Mouse (Mus musculus): ENCODE measurements around the gene Wasl. TPM values are rescaled to one million over a fixed set of nuclear protein-coding genes. Genes with fewer than 3 reads are reported as not detected.

The Wasl gene
- 59.8 and 60.2 TPM in 2 replicates for polyA plus RNA-seq (2014; fragmentation: Nextera tagmentation; extraction: Ambion mirVana)

DNA sequence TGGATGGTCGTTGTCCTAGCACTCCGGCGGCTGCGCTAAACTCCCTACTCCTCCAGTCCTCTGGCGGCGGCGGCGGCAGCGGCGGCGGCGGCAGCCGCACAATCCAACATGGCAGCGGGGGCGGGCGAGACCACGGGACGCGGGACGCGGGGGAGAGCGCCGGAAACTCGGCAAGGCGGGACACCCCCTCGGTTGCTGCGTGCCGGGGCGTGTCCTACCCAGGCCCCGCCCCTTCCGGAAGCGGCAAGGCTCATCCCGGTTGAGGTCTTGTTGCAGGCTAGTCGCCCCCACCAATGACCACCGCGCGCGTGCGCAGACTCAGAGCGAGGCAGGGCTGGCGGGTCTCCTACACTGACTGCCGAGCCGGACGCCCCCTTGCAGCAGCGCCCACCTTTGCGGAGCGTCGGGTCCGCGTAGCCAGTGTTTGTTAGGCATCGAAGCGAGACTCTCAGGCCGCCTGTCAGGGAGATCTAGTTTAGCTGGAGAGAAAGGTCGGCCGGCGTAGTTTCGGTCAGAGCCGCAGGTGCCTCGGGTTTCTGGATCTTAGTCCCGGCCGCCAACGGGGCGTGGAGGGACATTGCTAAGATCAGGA is at the start of gene Wasl:
TSS of gene Wasl (minus strand) at position 143 of the 592 bp plus-strand sequence.
- Histone ChIP-seq H3K9me3 (ENCODE audit: control insufficient read depth, low read depth, low read length) (no peaks in the 10 kb centered on the region), H3K4me2 (replicated peaks; ENCODE audit: low read depth, low read length) (peak within 1 kb of the TSS; percentile 86), H3K4me3 (ENCODE audit: low read depth, low read length) (peak within 1 kb of the TSS; percentile 93), H3K27ac (ENCODE audit: low read length) (peak within 1 kb of the TSS; percentile 96), H3K4me1 (ENCODE audit: control insufficient read depth, insufficient read depth, low read length) (peaks cover 8% of the 10 kb centered on the region; the same call in 1 of the 2 replicates), H3K27me3 (ENCODE audit: control insufficient read depth, insufficient read depth, low read length) (no peaks in the 10 kb centered on the region), H3K9ac (replicated peaks; ENCODE audit: low read depth, low read length) (peak within 1 kb of the TSS; percentile 92), H3K36me3 (ENCODE audit: control insufficient read depth, insufficient read depth, low read length) (no peaks in the 10 kb centered on the region)
- WGBS, result under 1% methylated on average over 61 of the region's 63 CpGs
- peak; percentile 96 for ATAC-seq (ENCODE audit: insufficient number of reproducible peaks, insufficient read depth, low FRiP score, low read depth)

DNA sequence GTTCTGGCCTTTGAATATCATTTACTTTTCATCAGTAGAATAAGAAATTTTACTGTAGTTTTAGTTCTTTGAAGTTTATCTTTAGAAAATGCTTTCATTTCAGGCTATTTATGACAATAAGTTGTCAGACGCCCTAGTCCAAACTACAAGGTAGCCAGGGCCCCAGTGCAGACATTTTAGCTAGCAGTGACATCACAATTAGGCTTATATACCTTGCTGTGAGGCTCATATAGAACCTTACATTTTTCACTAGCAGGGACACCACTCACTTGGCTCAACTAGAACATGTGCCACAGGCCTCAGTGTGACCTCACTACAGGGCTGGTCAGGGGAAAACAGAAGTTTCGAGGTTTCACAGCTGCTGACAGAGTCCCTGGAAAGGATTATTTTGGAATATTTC is 42.7 kb upstream of the Wasl start:
- Histone ChIP-seq H3K9me3 (ENCODE audit: control insufficient read depth, low read depth, low read length) (no peaks in the 10 kb centered on the region), H3K36me3 (ENCODE audit: control insufficient read depth, insufficient read depth, low read length) (no peaks in the 10 kb centered on the region), H3K27ac (ENCODE audit: low read length) (no peak overlapping the region), H3K4me2 (replicated peaks; ENCODE audit: low read depth, low read length) (no peak overlapping the region), H3K27me3 (ENCODE audit: control insufficient read depth, insufficient read depth, low read length) (no peaks in the 10 kb centered on the region), H3K9ac (replicated peaks; ENCODE audit: low read depth, low read length) (no peak overlapping the region), H3K4me1 (ENCODE audit: control insufficient read depth, insufficient read depth, low read length) (no peaks in the 10 kb centered on the region), H3K4me3 (ENCODE audit: low read depth, low read length) (no peak overlapping the region)
- 72% methylated on average over 2 of the region's 2 CpGs for WGBS
- no peak for ATAC-seq (ENCODE audit: insufficient number of reproducible peaks, insufficient read depth, low FRiP score, low read depth)

DNA sequence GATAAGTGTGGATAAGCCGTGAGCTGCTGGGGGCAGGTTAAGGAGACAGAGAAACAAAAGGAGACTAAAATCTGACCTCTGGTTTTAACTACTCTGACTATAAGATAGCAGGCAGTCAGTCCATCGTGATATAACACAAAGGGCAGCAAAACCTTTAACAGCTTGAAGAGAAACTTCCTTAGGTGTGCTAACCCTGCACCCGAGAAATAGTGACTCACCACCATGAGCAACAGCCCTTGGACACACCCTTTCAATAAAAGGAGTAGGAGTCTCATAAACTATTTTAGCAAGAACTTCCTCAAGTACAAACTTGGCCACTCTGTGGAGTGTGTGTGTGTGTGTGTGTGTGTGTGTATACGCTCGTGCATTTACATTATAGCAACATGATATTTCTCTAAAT is 42.3 kb upstream of the Wasl start:
- Histone ChIP-seq H3K9me3 (ENCODE audit: control insufficient read depth, low read depth, low read length) (no peaks in the 10 kb centered on the region), H3K36me3 (ENCODE audit: control insufficient read depth, insufficient read depth, low read length) (no peaks in the 10 kb centered on the region), H3K4me3 (ENCODE audit: low read depth, low read length) (no peak overlapping the region), H3K4me2 (replicated peaks; ENCODE audit: low read depth, low read length) (no peak overlapping the region), H3K27me3 (ENCODE audit: control insufficient read depth, insufficient read depth, low read length) (no peaks in the 10 kb centered on the region), H3K27ac (ENCODE audit: low read length) (no peak overlapping the region), H3K4me1 (ENCODE audit: control insufficient read depth, insufficient read depth, low read length) (no peaks in the 10 kb centered on the region), H3K9ac (replicated peaks; ENCODE audit: low read depth, low read length) (no peak overlapping the region)
- no peak for ATAC-seq (ENCODE audit: insufficient number of reproducible peaks, insufficient read depth, low FRiP score, low read depth)
- WGBS, result 76% methylated on average over 5 of the region's 5 CpGs

DNA sequence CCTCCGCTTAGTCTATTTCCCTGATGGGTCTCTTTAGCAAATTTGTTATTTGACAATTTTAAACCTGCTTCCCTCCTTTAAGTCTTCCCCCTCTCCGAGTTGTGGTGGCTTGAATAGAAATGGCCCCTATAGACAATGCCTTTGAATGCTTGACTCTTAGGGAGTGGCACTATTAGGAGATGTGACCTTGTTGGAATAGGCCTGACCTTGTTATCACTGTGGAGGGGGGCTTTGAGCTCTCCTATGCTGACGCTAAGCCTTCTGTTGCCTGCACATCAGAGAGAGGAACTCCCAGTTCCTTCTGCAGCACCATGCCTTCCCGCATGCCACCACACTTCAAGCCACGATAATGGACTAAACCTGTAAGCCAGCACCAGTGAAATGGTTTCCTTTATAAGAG is 32.4 kb upstream of the Wasl start:
- H3K9ac ChIP-seq (replicated peaks; ENCODE audit: low read depth, low read length), result no peak overlapping the region
- no peak for ATAC-seq (ENCODE audit: insufficient number of reproducible peaks, insufficient read depth, low FRiP score, low read depth)
- H3K27me3 ChIP-seq (ENCODE audit: control insufficient read depth, insufficient read depth, low read length), result no peaks in the 10 kb centered on the region
- H3K9me3 ChIP-seq (ENCODE audit: control insufficient read depth, low read depth, low read length), result no peaks in the 10 kb centered on the region
- 86% methylated on average over 5 of the region's 5 CpGs for WGBS
- H3K4me1 ChIP-seq (ENCODE audit: control insufficient read depth, insufficient read depth, low read length), result no peaks in the 10 kb centered on the region
- H3K27ac ChIP-seq (ENCODE audit: low read length), result no peak overlapping the region
- no peak overlapping the region for H3K4me2 ChIP-seq (replicated peaks; ENCODE audit: low read depth, low read length)
- no peaks in the 10 kb centered on the region for H3K36me3 ChIP-seq (ENCODE audit: control insufficient read depth, insufficient read depth, low read length)
- no peak overlapping the region for H3K4me3 ChIP-seq (ENCODE audit: low read depth, low read length)

DNA sequence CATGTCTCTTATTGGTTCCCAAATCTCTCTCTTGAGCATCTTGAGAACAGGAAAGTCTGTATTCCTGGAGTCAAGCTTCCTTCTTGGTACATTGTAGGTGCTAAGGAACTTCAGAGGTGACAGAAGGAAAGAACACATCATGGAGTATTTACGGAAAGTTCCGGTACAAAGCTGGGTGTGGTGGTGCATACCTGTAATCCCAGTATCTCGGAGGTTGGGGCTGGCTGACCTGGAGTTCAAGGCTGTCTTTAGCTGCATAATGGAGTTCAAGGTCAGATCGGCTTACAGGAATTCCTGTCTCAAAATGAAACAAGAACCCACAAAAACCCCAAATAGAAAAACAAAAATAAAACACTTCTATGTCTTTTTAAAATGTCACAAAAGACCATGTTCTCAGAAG is 31.3 kb upstream of the Wasl start:
- no peaks in the 10 kb centered on the region for H3K4me1 ChIP-seq (ENCODE audit: control insufficient read depth, insufficient read depth, low read length)
- no peaks in the 10 kb centered on the region for H3K27me3 ChIP-seq (ENCODE audit: control insufficient read depth, insufficient read depth, low read length)
- 75% methylated on average over 4 of the region's 4 CpGs for WGBS
- H3K9me3 ChIP-seq (ENCODE audit: control insufficient read depth, low read depth, low read length), result no peaks in the 10 kb centered on the region
- ATAC-seq (ENCODE audit: insufficient number of reproducible peaks, insufficient read depth, low FRiP score, low read depth), result no peak
- H3K36me3 ChIP-seq (ENCODE audit: control insufficient read depth, insufficient read depth, low read length), result no peaks in the 10 kb centered on the region
- H3K4me2 ChIP-seq (replicated peaks; ENCODE audit: low read depth, low read length), result no peak overlapping the region
- no peak overlapping the region for H3K27ac ChIP-seq (ENCODE audit: low read length)
- no peak overlapping the region for H3K9ac ChIP-seq (replicated peaks; ENCODE audit: low read depth, low read length)
- no peak overlapping the region for H3K4me3 ChIP-seq (ENCODE audit: low read depth, low read length)

GRCm38 (mm10) chr6:24694455-24695410 is 29.9 kb upstream of the Wasl start:
- Histone ChIP-seq H3K4me2 (replicated peaks; ENCODE audit: low read depth, low read length) (no peak overlapping the region), H3K9me3 (ENCODE audit: control insufficient read depth, low read depth, low read length) (no peaks in the 10 kb centered on the region), H3K27ac (ENCODE audit: low read length) (no peak overlapping the region), H3K9ac (replicated peaks; ENCODE audit: low read depth, low read length) (no peak overlapping the region), H3K36me3 (ENCODE audit: control insufficient read depth, insufficient read depth, low read length) (no peaks in the 10 kb centered on the region), H3K27me3 (ENCODE audit: control insufficient read depth, insufficient read depth, low read length) (no peaks in the 10 kb centered on the region), H3K4me1 (ENCODE audit: control insufficient read depth, insufficient read depth, low read length) (no peaks in the 10 kb centered on the region), H3K4me3 (ENCODE audit: low read depth, low read length) (no peak overlapping the region)
- no peak for ATAC-seq (ENCODE audit: insufficient number of reproducible peaks, insufficient read depth, low FRiP score, low read depth)
- 81% methylated on average over 11 of the region's 11 CpGs for WGBS

DNA sequence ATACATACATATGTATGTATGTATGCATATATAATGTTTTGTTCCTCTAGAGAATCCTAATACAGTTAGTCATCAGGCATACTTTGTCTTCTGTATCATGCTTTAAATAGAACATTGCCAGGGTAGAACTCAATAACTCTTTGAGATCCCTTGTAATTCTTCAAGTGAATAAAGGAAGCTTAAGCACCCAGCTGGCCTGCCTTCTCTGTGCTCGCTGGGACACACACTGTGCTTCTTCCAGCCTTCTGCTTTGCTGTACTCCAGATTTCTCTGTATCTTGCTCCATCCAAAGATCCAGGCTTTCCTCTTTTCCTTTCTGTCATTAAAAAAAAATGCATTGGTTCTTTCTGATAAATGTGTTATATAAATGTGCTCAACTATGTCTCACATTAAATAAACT is 23.1 kb upstream of the Wasl start:
- no peak for ATAC-seq (ENCODE audit: insufficient number of reproducible peaks, insufficient read depth, low FRiP score, low read depth)

DNA sequence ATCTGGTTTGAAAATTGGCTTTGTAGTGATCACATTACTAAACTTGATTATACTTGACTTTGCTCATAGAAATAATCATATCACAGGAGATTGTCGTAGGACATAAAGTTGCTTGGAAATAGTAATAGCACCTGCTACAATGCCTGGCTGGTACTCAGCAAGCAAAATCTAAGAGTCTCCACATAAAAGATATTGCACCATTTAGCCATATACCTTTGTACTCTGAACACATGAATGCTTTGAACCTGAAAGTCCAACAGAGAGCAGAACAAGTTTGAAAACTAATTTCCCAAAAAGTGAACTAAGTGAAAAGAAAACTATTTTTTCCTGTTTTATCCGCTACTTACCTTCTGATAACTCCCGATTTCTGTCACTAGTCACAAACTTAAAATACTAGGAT is 18.3 kb upstream of the Wasl start:
- no peak for ATAC-seq (ENCODE audit: insufficient number of reproducible peaks, insufficient read depth, low FRiP score, low read depth)
- Histone ChIP-seq H3K9me3 (ENCODE audit: control insufficient read depth, low read depth, low read length) (no peaks in the 10 kb centered on the region), H3K27ac (ENCODE audit: low read length) (no peak overlapping the region), H3K4me2 (replicated peaks; ENCODE audit: low read depth, low read length) (no peak overlapping the region), H3K4me1 (ENCODE audit: control insufficient read depth, insufficient read depth, low read length) (no peaks in the 10 kb centered on the region), H3K4me3 (ENCODE audit: low read depth, low read length) (no peak overlapping the region), H3K9ac (replicated peaks; ENCODE audit: low read depth, low read length) (no peak overlapping the region), H3K36me3 (ENCODE audit: control insufficient read depth, insufficient read depth, low read length) (no peaks in the 10 kb centered on the region), H3K27me3 (ENCODE audit: control insufficient read depth, insufficient read depth, low read length) (no peaks in the 10 kb centered on the region)
- 95% methylated on average over 3 of the region's 3 CpGs for WGBS

More for the DNA sequence above, 23.1 kb upstream of the Wasl start:
- no peak overlapping the region for H3K4me2 ChIP-seq (replicated peaks; ENCODE audit: low read depth, low read length)
- no peak overlapping the region for H3K27ac ChIP-seq (ENCODE audit: low read length)
- H3K4me1 ChIP-seq (ENCODE audit: control insufficient read depth, insufficient read depth, low read length), result no peaks in the 10 kb centered on the region
- no peaks in the 10 kb centered on the region for H3K36me3 ChIP-seq (ENCODE audit: control insufficient read depth, insufficient read depth, low read length)
- H3K9ac ChIP-seq (replicated peaks; ENCODE audit: low read depth, low read length), result no peak overlapping the region
- 38% methylated on average over 1 of the region's 1 CpGs for WGBS
- no peaks in the 10 kb centered on the region for H3K9me3 ChIP-seq (ENCODE audit: control insufficient read depth, low read depth, low read length)
- H3K27me3 ChIP-seq (ENCODE audit: control insufficient read depth, insufficient read depth, low read length), result no peaks in the 10 kb centered on the region
- no peak overlapping the region for H3K4me3 ChIP-seq (ENCODE audit: low read depth, low read length)
